ENCODE assay signal across 19 mouse cellular contexts in genomic region chr8:126688450-126688849, GRCm38 (mm10).
A peak's percentile ranks its signal among the peaks of the same experiment; 100 is the strongest.
DNase-seq lines count a peak whose midpoint lies in the region; ATAC-seq and TF ChIP-seq lines count a peak whose summit lies in the region.
"Had no signal": no experiment of that assay in that cellular context is flagged by ENCODE, and none has a peak within 500 bp of the region (broad histone marks: within the 10 kb centered on the region; RNA-seq: fewer than 3 reads in every experiment).

No protein-coding gene starts in this region.

- intact Hi-C loops in left cerebral cortex, adult 2 months (cut with DNase I) = no loop called here
- intact Hi-C loops in left cerebral cortex, postnatal 25 days (cut with DNase I) = no loop called here

- no peaks in the 10 kb centered on the region for H3K27me3 ChIP-seq in heart, postnatal 0 days (ENCODE audit: control insufficient read depth, insufficient read depth, low read length)
- no peaks in the 10 kb centered on the region; a peak in 1 of 4 replicates for H3K27me3 ChIP-seq in MEL (ENCODE audit: control insufficient read depth in 1 of 2, insufficient read depth in 2 of 2, low read length in 2 of 2)
- H3K27me3 ChIP-seq: heart, embryonic 15.5 days; midbrain, embryonic 13.5 days; stomach, embryonic 15.5 days had no signal

- no peak for TF ChIP-seq EP300 in heart, postnatal 0 days (IDR thresholded peaks at IDR 0.05; ENCODE audit: low read depth)
- TF ChIP-seq EP300 in MEL (IDR thresholded peaks at IDR 0.05; ENCODE audit: low read depth in 1 of 2, low read length in 2 of 2) = no peak

- WGBS in heart, postnatal 0 days = 79% methylated on average over 5 of the region's 5 CpGs

- no peak overlapping the region for H3K4me2 ChIP-seq in heart, postnatal 0 days (ENCODE audit: low read depth, low read length)
- H3K4me2 ChIP-seq: heart, embryonic 15.5 days; midbrain, embryonic 13.5 days; stomach, embryonic 15.5 days had no signal

- no peaks in the 10 kb centered on the region for H3K36me3 ChIP-seq in heart, postnatal 0 days (replicated peaks; ENCODE audit: control insufficient read depth, insufficient read depth, low read length)
- peaks cover 0 to 6% of the 10 kb centered on the region in 2 experiments; a peak in 2 of 4 replicates for H3K36me3 ChIP-seq in MEL (ENCODE audit: control insufficient read depth in 1 of 2, insufficient read depth in 2 of 2, low read length in 2 of 2)
- H3K36me3 ChIP-seq: heart, embryonic 15.5 days; midbrain, embryonic 13.5 days; stomach, embryonic 15.5 days had no signal

- H3K9me3 ChIP-seq in heart, postnatal 0 days (replicated peaks; ENCODE audit: control insufficient read depth, low read length) = no peaks in the 10 kb centered on the region
- no peaks in the 10 kb centered on the region for H3K9me3 ChIP-seq in MEL (replicated peaks; ENCODE audit: insufficient read depth, low read length)
- H3K9me3 ChIP-seq: heart, embryonic 15.5 days; midbrain, embryonic 13.5 days; stomach, embryonic 15.5 days had no signal

- no peak overlapping the region for H3K9ac ChIP-seq in heart, postnatal 0 days (replicated peaks; ENCODE audit: low read depth, low read length)
- no peak overlapping the region for H3K9ac ChIP-seq in MEL (ENCODE audit: control insufficient read depth, low read depth, low read length, poor library complexity, severe bottlenecking)
- H3K9ac ChIP-seq: heart, embryonic 15.5 days; midbrain, embryonic 13.5 days; stomach, embryonic 15.5 days had no signal

- H3K4me1 ChIP-seq in heart, postnatal 0 days (ENCODE audit: control insufficient read depth, insufficient read depth) = peaks cover 14% of the 10 kb centered on the region; the same call in 1 of the 2 replicates
- peaks cover 0 to 9% of the 10 kb centered on the region in 2 experiments; a peak in 2 of 4 replicates for H3K4me1 ChIP-seq in MEL (ENCODE audit: control insufficient read depth in 1 of 2, insufficient read depth in 2 of 2, low read length in 2 of 2)
- H3K4me1 ChIP-seq: midbrain, embryonic 13.5 days; stomach, embryonic 15.5 days had no signal

- no peak overlapping the region for H3K27ac ChIP-seq in heart, postnatal 0 days (ENCODE audit: low read depth)
- no peak overlapping the region for H3K27ac ChIP-seq in left cerebral cortex, adult 2 months
- H3K27ac ChIP-seq in MEL (ENCODE audit: control insufficient read depth, low read depth, low read length) = no peak overlapping the region
- H3K27ac ChIP-seq: heart, embryonic 15.5 days; midbrain, embryonic 13.5 days; stomach, embryonic 15.5 days had no signal

- TF ChIP-seq RAD21 in MEL (IDR thresholded peaks at IDR 0.05; ENCODE audit: low read depth, low read length) = peak; percentile 25

- DNase-seq in heart, postnatal 0 days (ENCODE audit: low spot score) = no peak
- DNase-seq in heart, adult 9 months (ENCODE audit: low spot score in 2 of 2) = no peak
- DNase-seq in left cerebral cortex, adult 2 months (ENCODE audit: extremely low spot score in 1 of 2, low spot score in 2 of 2) = no peak
- DNase-seq in left cerebral cortex, postnatal 25 days (ENCODE audit: low spot score in 2 of 2) = no peak
- peak; percentile 14 for DNase-seq in A20 (ENCODE audit: low read depth, low spot score)
- DNase-seq in MEL (ENCODE audit: low read depth, low spot score) = no peak
- no peak for DNase-seq in spleen, postnatal 14 days (ENCODE audit: low spot score in 2 of 2)
- DNase-seq in spleen, adult 12 weeks (ENCODE audit: low spot score) = no peak
- DNase-seq: cerebellum, adult 8-10 months; heart, adult 11 months; kidney, adult 18-20 months; lung, adult 2 months; spleen, adult 18-20 months had no signal

- no peak for ATAC-seq in heart, postnatal 0 days (ENCODE audit: insufficient read depth, low read depth)
- ATAC-seq: activated CD4-positive, CD25-positive, alpha-beta regulatory T cell, adult 4 months; forebrain, embryonic 16.5 days; midbrain, embryonic 13.5 days had no signal

- no peak for TF ChIP-seq POLR2A in MEL (IDR thresholded peaks at IDR 0.05; ENCODE audit: control insufficient read depth in 1 of 2, insufficient read depth in 1 of 2, low read depth in 1 of 2, low read length in 2 of 2, poor library complexity in 1 of 2)

- TF ChIP-seq CTCF in heart, postnatal 0 days (IDR thresholded peaks at IDR 0.05; ENCODE audit: low read depth) = 0 out of 2 replicates have a peak, but pooled peaks have one; percentile 5
- peak; percentile 36 for TF ChIP-seq CTCF in left cerebral cortex, adult 2 months (IDR thresholded peaks at IDR 0.05)
- TF ChIP-seq CTCF in MEL (IDR thresholded peaks at IDR 0.05 in 2 of 3, conservative IDR thresholded peaks at IDR 0.05 in 1 of 3; ENCODE audit: control insufficient read depth in 1 of 3, insufficient read depth in 1 of 3, low read depth in 2 of 3, low read length in 3 of 3, poor library complexity in 1 of 3, severe bottlenecking in 1 of 3) = peak in 2 of 3 experiments; percentile 35 to 39; a peak in 3 of 6 replicates

- no peak overlapping the region for H3K4me3 ChIP-seq in heart, postnatal 0 days (ENCODE audit: low read depth, low read length)
- no peak overlapping the region for H3K4me3 ChIP-seq in left cerebral cortex, adult 2 months
- H3K4me3 ChIP-seq in MEL (ENCODE audit: control insufficient read depth in 1 of 2, insufficient read depth in 1 of 2, low read depth in 2 of 2, low read length in 2 of 2) = no peak overlapping the region
- H3K4me3 ChIP-seq: erythroblast, embryonic 14.5 days; heart, embryonic 15.5 days; midbrain, embryonic 13.5 days; stomach, embryonic 15.5 days had no signal

- H3K79me2 ChIP-seq in MEL (ENCODE audit: control insufficient read depth, insufficient read depth, low read length, poor library complexity) = no peaks in the 10 kb centered on the region

TF ChIP-seq in MEL, 35 proteins besides CTCF, POLR2A, EP300 and RAD21:
- TF ChIP-seq SMC3 (IDR thresholded peaks at IDR 0.05; ENCODE audit: low read depth, low read length) = peak; percentile 42; the same call in 1 of the 2 replicates
- TF ChIP-seq ZC3H11A (IDR thresholded peaks at IDR 0.05; ENCODE audit: low read depth, low read length) = peak; percentile 28; the same call in 1 of the 2 replicates
- no peak for TF ChIP-seq KAT2A (conservative IDR thresholded peaks at IDR 0.05; ENCODE audit: low read depth, low read length)
- no peak for TF ChIP-seq TBP (IDR thresholded peaks at IDR 0.05; ENCODE audit: low read depth, low read length)
- no peak for TF ChIP-seq MXI1 (IDR thresholded peaks at IDR 0.05; ENCODE audit: low read depth, low read length)
